Mouse (Mus musculus): Measurements from ENCODE around the gene Tnks1bp1.

GRCm38 (mm10) chr2:85004341-85004740 lies 43.5 kb upstream of the Tnks1bp1 start:
- TF ChIP-seq CTCF (IDR thresholded peaks at IDR 0.05; ENCODE audit: low read depth) (no peak), EP300 (optimal IDR thresholded peaks at IDR 0.05) (no peak)

All from stomach, postnatal 0 days (tissue).